Mouse (Mus musculus) MN1 (cell line): ENCODE results near the gene Eif3a.
A peak's percentile ranks its signal among the peaks of the same experiment; 100 is the strongest.

Experiments
- DNase-seq: peaks from one replicate; pipeline ENCODE4 v3.0.0-alpha.2; 2016; ENCODE audit warnings: low spot score

Eif3a gene

DNA sequence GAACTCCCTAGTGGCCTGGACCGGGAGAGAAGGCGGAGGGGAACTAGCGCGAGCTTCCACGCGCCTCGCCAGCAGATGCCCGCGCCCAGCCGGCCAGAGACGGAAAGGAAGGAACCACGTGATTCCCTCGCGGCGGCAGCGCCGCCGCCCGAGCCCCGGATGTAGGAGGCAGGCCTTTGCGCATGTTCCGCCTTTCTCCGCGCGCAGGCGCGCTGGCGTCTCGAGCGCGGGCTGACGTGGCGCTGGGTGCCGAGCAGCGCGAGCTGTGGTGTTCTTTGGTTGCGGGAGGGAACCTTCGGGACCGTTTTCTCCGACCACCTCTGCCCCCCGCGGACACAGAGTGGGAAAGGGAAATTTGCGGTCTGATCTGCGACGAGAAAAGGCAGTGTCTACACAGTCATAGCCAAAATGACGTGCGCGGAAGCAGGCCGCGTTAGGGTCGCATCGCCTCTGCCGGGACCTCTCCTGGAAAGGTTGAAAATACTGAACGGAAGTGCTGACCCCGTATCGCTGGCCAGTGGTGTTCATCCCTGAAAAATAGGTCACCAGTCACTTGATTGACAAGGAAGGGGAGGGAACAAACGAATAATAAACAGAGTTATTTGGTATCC, at the start of gene Eif3a:
Eif3a (minus strand) TSS at position 108 of the 611 bp plus-strand sequence.
- DNase-seq = peak; percentile 98

DNA sequence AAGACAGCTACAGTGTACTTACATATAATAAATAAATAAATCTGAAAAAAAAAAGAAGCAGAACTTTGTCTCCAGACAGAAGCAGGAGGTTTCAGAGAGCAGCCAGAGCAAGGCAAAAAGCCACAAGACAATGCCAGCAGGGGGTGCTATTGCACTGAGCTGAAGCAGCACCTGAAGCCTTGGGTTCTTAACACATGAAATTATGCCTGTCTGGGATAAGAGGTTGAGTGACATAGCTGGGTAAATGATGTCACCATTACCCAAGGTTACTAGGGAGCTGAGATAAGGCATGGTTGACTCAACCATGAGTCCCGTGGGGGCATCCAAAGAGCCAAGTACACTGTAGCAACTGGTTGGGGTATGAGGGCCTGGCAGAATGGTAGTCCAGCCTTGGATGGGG, 47.3 kb upstream of the Eif3a start:
- DNase-seq = peak; percentile 73

DNA sequence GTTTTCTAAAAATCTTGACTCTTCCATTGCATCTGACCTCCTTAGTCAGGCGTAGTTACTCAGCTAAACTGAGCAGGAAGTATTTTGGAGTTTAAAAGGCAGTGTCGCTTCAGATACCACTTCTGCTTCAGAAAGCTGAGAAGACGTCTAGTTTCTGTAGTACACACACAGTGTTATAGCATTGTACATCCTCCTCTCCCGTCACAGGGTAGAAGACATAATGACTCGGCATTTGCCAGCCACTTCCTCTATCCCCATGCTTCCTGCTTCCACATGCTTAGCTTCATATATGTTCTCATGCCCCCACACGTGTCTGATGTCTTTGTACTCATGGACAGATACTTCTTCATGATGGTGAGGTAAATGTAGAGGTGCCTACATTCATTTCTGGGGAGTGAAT, 28.2 kb upstream of the Eif3a start:
- no peak for DNase-seq

DNA sequence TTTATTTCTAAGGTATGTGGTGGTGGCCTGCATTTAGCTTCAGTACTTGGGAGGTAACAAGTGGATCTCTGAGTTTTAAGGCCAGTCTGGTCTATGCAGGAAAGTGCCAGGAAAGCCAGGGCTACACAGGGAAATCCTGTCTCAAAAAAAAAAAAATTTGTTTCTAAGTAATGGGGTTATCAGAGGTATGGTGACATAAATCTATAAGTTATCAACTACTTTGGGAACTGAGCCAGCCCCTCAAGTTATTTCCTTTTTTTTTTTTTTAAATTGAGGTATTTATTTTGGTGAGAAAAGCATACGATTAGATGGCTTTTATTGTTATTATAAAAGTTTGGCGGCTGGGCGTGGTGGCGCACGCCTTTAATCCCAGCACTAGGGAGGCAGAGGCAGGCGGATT, 22.7 kb upstream of the Eif3a start:
- no peak for DNase-seq

DNA sequence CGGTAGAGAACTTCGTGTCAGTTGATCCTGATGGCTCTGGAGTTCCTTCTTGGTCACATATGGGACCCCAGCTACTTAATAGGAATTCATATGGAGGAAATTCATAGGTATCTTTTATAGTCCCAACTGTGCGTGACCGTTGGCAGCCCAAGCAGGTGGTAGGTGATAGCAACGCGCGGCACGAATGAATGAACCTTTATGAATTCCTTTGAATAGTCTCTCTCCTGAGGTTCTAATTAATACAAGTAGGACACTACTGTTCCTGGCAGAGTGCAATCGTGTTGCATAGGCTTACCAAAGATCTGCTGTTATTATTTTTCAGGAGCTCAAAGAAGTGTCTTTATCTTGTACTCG, 21.6 kb upstream of the Eif3a start:
- DNase-seq = no peak

DNA sequence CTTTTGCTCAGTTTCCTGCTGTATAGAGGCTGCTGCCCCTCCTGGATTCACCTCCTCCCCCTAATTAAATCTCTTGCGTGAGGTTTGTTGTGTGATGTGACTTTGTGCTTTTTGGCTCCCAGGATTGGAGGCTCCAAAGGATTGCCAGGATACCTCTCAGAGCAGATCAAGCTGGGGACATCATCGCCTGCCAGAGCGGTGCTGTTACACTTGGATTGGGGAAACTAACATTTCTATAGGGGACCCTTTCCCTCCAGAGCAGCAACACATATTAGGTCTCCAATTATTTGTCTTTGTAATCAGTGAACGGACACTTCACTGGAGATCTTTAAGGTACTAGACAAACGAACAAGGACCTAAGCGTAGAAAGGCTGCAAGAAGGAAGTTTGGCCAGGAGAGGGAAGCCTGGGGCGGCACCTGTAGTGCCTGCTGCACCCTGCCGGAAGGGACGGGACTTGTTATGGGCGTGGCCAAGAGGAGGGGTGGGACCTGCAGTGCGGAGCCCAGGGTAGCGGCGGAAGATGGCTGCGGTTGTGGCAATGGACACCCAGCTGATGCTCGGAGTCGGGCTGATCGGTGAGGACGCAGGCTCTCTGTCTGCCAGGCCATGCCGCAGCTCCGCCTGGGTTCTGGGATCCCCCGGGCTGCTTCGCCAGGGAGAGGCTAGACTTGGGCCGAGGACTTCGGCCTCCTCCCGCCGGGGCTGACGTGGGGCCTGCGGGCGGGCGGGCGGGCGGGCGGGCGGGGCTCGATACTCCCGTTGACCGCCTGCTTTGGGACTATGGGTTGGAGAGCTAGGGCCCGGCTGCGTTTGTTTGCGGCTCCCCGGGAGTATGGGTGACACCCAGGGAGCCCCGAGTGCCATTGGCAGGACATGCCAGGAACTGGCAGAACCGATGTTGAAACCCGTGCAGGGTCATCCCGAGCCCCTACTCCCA, 20.9 kb upstream of the Eif3a start, which contains the start of gene Fam45a:
Fam45a (plus strand) TSS at position 488 of the 938 bp plus-strand sequence.
- DNase-seq = peak; percentile 94

DNA sequence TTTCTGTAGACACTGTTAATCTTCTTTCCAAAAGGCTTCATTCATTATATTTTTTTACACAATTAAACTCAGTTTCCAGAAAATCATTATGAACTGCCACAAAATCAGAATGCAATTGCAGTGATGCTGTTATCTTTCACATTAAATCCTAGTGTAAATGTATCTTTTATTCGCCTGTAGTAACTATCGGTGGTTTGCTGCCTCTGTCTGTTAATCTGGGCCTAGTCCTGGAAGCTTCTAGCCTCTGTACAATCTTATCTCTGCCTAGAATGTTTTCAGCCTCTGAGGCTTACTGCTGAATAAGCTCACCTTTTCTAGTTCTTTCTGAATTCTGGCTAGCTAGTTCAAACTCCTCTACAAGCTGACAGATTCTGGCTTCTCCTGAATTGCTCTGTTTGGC, 19.5 kb upstream of the Eif3a start:
- DNase-seq = no peak

DNA sequence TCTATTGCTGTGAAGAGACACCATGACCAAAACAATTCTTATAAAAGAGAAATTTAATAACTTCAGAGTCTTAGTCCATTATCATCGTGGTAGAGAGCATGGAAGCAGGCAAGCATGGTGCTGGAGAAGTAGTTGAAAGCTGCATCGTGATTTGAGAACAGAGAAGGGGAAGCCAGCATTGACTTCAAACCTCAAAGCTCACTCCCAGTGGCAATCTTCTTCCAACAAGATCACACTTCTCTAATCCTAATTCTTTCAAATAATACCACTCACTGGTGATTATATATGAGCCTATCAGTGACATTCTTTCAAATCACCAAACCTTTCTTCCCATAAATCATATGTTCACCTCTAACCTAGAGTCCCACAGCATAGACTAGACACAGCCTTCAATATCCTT, 14.4 kb upstream of the Eif3a start:
- no peak for DNase-seq

DNA sequence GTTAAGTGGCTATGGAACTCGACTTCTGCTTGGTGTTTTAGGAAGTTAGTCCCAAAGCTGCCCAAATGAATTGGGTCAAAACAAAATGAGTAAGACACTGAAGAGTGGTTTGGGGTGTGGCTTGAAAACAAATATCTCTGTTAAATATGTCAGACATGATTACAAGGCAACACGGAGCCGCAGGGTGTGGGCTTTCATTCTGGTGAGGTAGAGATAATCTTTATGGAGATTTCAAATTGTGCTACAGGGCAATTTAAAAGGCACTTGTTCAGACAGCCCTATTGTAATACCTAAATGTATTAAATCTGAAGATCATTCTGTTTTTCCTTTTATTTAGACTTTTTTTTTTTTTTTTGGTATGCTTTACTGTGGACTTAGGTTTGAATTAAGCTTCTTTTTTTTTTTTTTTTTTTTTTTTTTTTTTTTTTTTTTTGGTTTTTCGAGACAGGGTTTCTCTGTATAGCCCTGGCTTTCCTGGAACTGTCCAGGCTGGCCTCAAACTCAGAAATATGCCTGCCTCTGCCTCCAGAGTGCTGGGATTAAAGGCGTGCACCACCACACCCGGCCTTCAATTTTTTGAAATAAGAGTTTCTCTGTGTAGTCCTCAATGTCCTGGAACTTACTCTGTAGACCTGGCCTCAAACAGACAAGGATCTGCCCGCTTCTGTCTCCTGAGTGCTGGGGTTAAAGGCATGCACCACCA, 9.6 kb upstream of the Eif3a start:
- no peak for DNase-seq

DNA sequence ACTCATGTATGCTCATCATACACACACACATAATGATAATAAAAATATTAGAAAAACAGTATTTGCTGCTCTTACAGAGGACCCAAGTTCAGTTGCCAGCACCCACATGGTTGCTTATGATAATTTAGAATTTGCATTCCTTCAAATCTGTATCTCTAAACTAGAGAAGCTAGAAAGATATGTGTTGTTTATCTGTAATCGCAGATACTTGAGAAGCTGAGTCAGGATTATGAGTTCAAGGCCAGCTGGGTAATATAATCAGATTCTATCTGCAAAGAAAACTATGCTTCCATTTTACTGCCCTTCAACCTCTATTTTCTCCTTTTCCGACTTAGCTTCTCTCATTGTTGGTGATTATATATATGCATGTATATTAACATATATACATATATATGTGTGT, 7.0 kb upstream of the Eif3a start:
- no peak for DNase-seq

DNA sequence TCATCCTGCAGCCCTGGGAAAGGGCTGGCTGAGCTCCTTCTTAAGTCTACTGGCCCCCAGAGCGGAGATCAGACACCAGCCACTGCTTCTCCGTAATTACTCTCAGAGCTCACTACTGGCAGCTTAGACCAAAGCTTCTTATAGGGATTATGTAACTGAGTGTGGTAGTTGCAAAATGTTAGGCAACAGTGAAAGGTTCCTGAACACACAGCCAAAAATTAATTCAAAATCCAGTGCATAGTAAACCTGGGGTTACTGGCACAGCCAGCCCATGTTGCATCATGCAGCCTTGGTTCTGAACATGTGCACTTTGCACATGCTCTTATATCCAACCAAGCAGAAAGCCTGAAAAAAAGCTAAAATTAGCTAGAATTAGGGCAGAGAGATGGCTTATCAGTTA, 4.8 kb upstream of the Eif3a start:
- DNase-seq = no peak

DNA sequence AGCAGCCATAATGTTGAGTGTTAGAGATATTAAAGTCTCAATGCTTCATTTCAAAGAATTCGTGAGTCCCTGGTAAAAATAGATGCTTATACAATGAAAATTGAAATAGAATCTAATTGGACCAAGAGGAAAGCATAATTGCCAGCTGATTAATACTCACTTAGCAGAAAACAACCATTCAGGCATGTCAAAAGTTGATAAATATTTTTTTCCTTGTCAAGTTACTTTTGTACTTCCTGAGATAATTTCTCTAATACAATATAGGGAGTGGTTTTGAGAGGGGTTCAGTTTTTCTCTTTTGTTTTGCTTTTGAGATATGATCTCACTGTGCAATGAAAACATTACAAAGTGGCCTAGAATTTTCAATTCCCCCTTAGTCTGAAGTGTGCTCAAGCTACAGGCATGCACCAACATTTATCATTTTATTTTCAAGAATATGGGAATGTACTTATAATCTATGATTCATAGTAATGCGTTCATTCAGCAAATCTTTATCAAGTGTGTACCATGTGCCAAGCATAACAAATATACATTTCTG, 2.8 kb upstream of the Eif3a start:
- DNase-seq = no peak

DNA sequence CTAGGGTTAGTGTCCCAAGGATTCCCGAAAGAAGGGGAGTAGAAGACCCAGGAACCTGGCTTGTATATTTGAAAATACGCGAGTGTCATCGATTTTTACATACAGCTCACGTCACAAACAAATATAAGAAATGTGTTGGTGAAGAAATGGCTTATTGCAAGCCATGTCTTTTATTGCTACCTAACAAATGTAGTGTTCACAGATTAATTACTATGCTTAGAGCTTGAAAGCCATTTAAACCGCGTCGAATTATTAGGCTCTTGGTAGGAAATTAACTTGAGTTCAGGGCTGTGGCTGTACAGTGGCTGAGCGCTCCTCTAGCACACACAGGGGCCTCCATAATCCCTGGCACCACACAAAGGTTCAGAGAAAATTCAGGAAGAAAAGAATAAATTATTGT, 706 bp upstream of the Eif3a start:
- DNase-seq = no peak

DNA sequence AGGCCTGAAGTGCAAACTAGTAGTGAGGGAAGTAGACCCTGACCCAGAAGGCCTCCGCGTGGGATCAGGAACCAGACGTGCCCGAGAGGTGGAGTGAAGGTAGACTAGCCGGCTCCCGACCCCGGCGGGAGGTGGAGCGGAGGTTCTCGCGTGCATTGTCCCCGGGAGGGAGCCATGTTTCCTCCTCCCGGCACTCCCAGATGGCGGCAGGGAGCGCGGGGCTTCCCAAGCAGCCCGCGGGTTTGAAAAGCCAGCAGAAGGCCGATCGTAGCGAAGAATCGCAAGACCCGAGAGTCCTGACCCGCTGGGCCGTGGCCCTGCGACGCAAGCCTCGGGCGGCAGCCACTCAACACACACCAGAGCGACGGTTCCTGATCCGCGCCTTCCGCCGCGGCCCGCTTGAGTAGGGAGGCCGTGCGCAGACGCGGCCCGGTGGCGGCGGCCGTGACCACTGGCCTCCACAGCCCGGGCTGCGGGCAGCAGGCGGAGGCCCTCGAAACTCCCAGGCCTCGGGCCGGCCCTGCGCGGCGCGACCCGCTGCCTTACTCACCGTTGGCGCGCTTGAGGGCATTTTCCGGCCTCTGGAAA, 445 bp downstream of the Eif3a start:
- peak; percentile 87 for DNase-seq

DNA sequence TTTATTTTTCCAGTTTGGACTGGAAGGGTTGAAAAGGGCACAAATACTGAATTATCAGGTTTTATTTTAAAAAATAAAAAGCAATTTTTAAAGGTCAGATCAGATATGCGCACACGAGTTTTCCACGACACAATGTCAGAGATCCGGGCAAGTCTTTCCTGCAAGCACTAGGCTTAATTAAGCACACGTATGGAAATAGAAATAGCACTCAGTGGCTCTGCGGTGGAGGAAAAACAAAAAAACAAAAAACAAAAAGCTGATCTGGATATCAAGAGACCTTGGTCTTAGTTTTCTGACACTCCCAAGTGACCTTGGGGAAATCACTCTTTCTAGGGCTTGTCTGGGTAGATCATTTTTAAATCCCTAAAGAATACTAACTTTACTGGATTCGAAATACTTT, 1.0 kb downstream of the Eif3a start:
- peak; percentile 14 for DNase-seq

DNA sequence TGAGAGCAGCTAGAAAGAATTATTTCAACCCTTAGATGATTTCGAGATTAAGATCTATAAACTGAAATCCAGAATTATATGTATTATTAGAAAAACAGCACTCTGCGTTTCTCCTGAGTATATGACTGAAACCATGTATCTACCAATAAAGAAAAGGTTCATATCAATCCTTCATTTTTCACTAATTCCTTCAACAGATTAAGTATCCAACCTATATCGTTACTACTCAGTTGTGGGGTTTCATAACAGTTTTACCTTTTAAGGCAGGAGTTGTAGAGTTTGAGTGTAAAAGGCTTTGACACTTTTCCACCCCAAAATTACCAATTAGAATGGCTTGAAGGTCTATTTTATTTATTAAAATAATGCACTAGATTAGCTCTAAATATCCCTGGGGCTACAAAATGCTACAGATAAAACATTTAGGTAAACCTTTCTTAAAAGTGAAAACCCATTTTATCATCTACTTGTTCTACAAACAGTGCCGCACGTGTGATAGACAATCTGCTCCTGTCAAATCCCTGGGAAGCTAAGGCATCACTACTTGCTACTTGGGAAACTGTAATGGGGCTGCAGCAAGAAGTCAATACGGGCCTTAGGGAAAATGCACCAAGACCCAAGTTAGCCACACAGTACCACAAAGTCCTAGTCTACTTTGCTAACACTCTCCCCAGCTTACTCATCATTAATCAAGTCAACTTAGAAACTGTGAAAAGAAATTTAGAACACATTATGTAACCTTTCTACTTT, 2.1 kb downstream of the Eif3a start:
- peak; percentile 18 for DNase-seq

DNA sequence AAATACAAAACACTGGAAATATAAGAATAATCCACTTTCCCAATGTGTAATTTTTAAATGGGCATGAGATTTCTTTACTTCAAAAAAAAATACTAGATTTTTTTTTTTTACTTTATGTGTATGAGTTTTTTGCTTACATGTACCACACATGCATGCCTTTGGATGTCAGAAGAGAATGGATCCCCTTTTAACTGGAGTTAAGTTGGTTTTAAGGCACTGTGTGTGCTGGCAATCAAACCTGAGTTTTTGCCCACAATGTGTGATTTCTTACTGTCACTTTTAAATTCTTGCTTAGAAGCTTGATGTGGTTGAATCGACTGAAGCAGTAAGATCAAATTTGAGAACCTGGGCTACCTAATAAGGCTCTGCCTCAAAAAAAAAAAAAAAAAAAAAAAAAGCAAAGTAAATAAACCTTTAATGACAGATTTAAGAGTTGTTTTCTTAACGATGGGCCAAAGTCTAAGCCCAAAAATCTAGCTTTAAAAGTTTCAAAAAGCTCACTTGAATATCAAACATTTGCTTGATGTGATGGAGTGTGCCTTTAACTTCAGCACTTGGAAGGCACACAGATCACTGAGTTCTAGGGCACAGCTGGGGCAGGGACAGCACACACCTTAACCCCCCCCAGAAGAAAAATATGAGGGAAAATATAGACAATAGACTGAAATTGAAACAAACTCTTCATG, 2.9 kb downstream of the Eif3a start:
- DNase-seq = no peak

DNA sequence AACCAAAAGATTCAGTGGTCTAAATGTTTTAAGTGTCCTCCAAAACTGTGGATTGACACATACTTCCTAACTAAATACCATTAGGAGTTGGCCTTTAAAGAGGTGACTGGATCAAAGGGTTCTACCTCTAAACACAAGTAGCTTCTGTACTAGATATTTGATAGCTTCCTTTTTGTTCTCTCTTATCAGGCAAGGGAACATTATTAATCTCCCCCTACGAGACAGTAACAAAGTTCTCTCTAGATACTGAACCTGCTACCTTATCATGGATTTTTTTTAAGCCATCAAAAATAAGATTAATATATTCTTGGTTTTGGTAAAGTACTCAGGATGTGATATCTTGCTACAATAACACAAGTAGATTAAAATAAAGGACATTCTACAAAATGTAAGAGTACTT, 5.7 kb downstream of the Eif3a start:
- no peak for DNase-seq

DNA sequence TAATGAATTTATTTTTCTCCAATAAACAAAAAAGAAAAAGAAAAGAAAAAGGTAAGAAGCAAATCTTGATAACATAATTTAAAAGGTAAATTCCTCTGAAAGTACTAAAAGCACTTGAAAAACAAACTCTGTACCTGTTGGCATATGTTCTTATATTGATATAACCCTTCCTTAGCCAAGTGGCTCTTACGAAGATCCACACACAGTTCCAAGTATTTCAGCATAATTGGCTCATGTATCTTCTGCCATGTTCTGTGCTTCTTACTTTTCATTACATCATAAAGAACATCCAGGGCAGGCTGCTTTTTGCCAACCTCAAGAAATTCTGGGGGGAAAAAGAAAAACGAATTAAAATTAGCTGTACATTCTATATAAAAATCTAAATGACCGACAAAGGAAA, 8.4 kb downstream of the Eif3a start:
- no peak for DNase-seq

DNA sequence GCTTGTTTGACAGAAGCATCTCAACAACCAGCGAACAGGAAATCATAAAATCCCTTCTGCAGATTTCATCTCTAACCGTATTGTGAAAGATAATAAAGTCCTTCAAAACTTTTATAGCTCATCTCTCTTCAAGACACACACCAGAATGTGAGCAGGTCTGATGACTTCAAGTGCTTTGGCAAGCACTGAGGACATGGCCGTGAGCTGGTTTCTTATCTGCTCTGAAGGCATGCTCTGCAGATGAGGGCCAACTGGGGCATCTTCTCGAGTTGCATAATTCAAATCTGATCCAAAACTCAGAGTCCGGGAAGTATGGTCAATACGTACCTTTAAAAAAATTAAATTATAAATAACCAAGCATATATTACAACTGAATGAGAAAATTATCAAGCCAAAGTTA, 17.1 kb downstream of the Eif3a start:
- no peak for DNase-seq
